Mouse (Mus musculus): ENCODE data around the gene Ripply3.

Gene Ripply3

GRCm38 (mm10) chr16:94358091-94358490, 29.9 kb downstream of the Ripply3 start:
- no peak for DNase-seq (ENCODE audit: low spot score in 2 of 2)

DNA sequence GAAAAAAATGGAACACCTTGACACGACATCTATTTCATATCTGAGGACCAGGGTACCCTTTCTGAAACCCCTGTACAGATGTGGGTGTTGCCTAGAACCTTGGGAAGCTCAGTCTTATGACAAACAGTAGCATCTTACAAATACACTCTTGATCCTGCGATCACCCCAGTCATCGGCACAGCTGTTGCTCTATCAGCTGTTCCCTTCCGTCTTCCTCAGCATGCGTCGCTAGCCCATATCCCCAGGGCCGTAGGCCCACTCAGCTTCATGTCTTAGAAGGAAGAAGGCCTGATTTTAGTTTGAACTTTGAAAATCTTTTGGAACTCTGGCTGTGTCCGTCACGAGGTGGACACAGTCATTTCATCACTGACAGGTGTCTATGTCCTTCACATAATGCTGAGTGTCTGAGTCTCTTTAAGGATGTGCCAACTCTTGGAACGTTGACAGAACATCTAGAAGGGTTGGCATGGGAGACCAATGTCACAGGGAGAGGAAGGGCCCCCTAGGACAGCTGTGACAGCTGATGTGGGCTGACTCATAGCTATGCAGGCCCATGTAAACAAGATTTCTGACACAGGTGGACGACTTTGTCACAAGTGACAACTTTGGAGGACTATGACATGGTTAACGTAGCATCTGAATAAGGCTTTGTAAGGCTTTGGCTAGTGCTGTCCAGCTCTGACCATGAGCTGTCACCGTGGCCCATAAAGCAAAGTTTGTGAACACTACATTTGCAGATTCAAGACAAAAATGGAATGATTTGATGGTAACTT, 32.5 kb downstream of the Ripply3 start:
- no peak for DNase-seq (ENCODE audit: low spot score in 2 of 2)

DNA sequence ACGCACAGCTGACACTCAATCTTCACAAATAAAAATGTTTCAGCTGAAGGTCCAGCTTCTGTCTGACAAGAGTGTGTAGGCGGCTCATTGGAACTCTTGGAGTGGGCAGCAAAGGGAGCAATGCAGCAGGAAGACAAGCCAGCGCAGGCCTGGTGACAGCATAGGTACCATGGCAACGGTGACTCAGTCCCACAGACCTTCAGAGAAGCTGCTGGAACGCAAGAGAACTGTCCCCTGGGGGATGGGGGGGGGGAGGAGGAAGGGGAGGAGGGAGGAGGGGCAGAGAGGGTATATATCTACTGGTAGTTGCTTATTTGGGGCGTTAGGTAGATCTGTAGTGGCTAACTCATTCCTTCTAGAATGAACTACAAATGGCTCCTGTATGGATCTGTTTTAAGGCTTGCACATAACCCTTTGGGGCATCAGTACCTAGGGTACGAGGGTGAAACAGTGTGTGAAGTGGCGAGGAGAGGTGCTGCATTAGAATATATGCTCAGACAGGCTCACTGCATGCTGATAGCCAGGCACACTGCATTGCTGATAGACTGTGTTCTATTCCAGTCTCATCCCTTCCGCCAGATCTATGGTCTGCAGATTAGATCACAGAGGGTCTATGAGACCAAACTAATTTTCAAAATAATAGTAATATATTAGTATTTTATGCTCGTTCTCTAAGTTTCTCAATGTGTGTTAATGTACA, 34.1 kb downstream of the Ripply3 start:
- DNase-seq (ENCODE audit: low spot score in 2 of 2): peak; percentile 67 to 79

GRCm38 (mm10) chr16:94363814-94364213, 35.6 kb downstream of the Ripply3 start:
- DNase-seq (ENCODE audit: low spot score in 2 of 2): no peak

GRCm38 (mm10) chr16:94365435-94365834, 37.2 kb downstream of the Ripply3 start:
- no peak for DNase-seq (ENCODE audit: low spot score in 2 of 2)

DNA sequence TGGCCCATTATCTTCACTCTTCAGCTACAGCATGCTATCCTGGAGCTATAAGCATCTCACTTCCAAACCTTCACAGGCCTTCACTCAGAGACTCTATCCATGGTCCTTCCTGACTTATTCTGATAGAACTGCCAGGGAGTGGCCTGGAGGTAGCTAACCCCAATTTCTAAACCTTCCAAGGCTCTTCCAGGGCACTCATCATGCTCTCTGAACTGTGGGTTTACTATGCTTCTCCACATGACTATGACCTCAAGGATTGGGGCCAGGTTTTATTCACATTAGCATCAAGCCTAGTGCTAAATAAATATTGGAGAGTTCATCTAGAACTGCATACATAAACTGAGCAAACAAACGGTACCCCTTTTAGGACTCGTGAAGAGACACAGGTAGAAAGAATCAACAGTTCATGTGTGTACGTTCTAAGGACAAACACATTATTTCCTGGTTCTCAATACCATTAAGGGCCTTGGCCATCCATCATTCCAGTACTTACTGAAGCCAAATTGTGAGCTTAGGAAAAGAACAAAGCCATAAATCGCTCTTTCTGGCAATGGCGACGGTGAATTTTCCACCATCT, 41.5 kb downstream of the Ripply3 start:
- DNase-seq (ENCODE audit: low spot score in 2 of 2): no peak

DNA sequence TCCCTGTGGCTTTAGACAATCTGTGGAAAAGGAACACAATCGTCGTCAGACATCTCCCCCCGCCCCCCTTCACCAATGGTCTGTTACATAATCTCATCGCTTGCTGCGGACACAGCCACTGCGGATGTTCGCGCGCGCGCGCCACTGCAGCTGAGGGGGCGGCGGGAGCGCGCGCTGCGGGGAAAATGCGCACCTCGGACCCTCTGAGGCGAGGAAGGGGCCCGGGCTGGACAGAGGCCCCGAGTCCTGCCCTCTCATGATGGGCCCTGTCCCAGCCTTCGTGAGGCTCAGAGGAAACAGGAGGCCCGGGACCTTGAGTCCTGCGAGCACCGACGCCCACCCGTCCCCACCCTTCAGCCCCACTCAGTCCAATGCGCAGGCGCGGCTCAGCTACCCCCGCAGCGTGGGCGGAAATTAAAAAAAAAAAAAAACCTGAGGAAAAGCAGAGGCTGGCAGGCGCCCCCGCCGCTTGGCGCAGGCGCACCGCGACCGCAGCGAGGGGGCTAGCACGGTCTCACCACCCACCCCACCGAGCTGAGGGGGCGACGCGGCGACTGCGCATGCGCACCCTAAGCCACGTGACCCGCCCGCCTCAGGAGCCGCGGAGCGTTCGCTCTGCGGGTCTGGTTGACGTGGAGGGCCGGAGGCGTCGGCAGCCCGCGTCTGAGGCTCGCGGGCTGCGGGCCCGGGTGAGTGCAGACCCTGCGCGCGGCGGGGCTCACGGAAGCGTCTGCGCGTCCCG, 42.1 kb downstream of the Ripply3 start, which contains the start of gene Ttc3:
TSS of gene Ttc3 (plus strand) at position 446 of the 742 bp plus-strand sequence.
- peak; percentile 95 to 96 for DNase-seq (ENCODE audit: low spot score in 2 of 2)

DNA sequence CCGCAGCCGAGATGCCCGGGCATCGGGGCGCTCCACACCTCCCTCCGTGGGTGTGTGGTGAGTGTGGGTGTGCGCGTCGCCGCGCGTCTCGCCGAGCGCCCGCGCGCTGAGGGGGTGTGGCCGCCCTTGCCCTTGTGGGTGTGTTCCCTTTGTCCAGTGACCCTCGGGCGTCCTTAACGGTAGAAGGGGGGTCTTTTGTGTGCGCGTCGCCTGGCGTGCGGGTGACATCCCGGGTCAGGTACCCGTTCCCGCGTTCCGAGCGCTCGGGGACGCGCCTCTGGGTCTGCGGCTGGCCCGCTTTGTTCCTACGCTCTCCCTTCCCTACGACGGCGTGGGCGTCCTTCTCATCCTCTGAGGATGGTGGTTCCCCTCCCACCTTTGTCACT, 42.7 kb downstream of the Ripply3 start:
- DNase-seq (ENCODE audit: low spot score in 2 of 2): peak; percentile 77 to 78

DNA sequence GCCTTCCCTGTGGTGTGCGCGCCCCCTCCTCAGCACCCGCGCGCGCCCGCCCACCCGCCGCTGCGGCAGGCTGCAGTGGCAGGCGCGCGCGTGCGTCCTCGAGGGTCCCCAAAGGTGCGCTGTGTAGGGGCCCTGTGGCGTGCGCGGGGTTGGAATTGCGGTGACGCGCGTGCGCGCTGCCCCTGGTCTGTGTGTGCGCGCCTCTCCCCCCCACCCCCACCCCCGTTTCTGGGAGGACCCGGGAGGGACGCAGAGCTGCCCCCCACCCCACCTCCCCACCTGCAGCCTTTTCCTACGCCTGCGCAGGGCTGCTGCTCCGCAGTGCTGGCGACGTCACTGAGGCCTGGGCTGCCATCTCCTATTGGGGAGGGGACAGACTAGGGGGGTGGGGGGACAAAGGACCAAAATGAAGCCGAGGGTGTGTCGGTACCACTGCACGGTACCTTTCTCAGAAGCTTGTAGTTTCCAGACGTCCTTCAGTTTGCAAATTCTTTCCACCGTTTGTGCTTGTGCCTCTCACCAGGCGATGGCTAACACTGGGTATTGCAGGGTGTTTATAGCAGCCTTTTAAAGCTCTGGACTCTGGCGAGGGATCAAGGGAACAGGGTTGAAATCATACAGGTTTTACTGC, 43.2 kb downstream of the Ripply3 start, which contains the start of gene Pigp:
TSS of gene Pigp (minus strand) at position 542 of the 631 bp plus-strand sequence.
- peak in 1 of 2 experiments; percentile 28 for DNase-seq (ENCODE audit: low spot score in 2 of 2)

GRCm38 (mm10) chr16:94379386-94379785, 51.2 kb downstream of the Ripply3 start:
- DNase-seq (ENCODE audit: low spot score in 2 of 2): no peak

- no peak for DNase-seq (ENCODE audit: low spot score in 2 of 2)
These were observed 55.1 kb downstream of the Ripply3 start for GRCm38 (mm10) chr16:94383277-94383676.
